Mouse (Mus musculus) testis, adult 2 months (tissue): Measurements from ENCODE around the gene Ugt1a7c.

ENCODE experiments used
- CTCF ChIP-seq: fragments of 200-500 bp; IDR thresholded peaks from 2 replicates; pipeline ENCODE4 v1.5.1; 2012; ENCODE audit warnings: low read depth, mild to moderate bottlenecking, inconsistent platforms, low read length, moderate library complexity; ENCODE audit not compliant: control insufficient read depth, insufficient read depth, insufficient replicate concordance
- POLR2A ChIP-seq: fragments of 200-500 bp; IDR thresholded peaks from 2 replicates; pipeline ENCODE4 v1.6.1; 2012; ENCODE audit warnings: low read depth, mild to moderate bottlenecking, inconsistent platforms, low read length, moderate library complexity; ENCODE audit not compliant: control insufficient read depth

DNA sequence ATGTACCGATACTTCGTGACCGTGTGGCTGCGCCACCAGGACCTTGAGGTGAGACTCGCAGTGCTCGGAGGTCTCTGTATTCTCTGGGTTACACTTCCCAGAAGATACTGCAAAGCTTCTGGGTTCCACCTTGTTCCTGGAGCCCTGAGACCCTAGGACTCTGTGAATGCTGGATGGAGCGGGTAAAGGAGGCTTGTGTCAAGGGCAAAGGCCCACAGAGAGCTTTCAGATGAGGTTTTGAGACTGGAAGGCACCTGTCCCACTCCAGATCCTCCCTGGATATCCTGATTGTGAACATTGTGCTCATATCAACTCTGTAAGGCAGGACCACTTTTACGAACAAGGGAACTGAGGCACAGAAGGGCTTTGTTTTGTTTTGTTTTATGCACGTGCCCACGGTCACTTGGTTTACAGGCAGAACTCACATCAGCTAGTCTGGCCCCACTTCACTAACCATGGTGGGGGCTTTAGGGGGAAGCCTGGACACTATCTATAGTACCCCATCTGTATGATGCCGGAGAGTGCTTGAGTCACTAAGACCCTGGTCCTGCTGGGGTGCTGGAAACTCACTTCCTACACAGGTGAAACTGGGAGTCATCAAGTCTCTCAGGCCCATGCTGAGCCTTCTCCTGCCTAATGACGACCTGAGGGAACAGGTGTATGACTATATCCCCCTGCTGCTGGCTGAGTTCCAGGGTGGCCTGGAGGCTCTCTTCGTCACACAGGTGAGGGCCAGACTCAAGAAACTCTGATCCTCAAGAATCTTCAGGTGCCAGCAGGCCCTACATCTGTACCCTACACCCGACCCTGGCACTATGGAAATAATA is 138.8 kb downstream of the Ugt1a7c start:
- TF ChIP-seq CTCF (no peak), POLR2A (no peak)
